Comparison of ENCODE assay signal across 19 mouse cellular contexts in genomic region chr9:82856241-82856640, GRCm38 (mm10). TPM values are rescaled to one million over a fixed set of nuclear protein-coding genes. Genes with fewer than 3 reads are reported as not detected.
"Had no signal": no experiment of that assay in that cellular context is flagged by ENCODE, and none has a peak within 500 bp of the region (broad histone marks: within the 10 kb centered on the region; RNA-seq: fewer than 3 reads in every experiment).

No protein-coding gene starts in this region.

- H3K27ac ChIP-seq: lung, embryonic 15.5 days; macrophage; midbrain, embryonic 13.5 days; midbrain, embryonic 15.5 days; neural tube, embryonic 12.5 days had no signal

- H3K27me3 ChIP-seq: lung, embryonic 15.5 days; megakaryocyte, embryonic 14.5 days; midbrain, embryonic 13.5 days; midbrain, embryonic 15.5 days; neural tube, embryonic 12.5 days had no signal

- H3K9me3 ChIP-seq: lung, embryonic 15.5 days; megakaryocyte, embryonic 14.5 days; midbrain, embryonic 13.5 days; midbrain, embryonic 15.5 days; neural tube, embryonic 12.5 days had no signal

- H3K9ac ChIP-seq: liver, postnatal 0 days; lung, embryonic 15.5 days; midbrain, embryonic 13.5 days; midbrain, embryonic 15.5 days; neural tube, embryonic 12.5 days had no signal

- DNase-seq: liver, postnatal 0 days; lung, adult 2 months; lung, postnatal 14 days; lung, postnatal 36 days; right cerebral cortex, postnatal 25 days; right cerebral cortex, postnatal 4 days; spleen, adult 18-20 months; thymus, adult 18-20 months; thymus, postnatal 14 days; thymus, postnatal 36 days had no signal

- H3K4me1 ChIP-seq: lung, embryonic 15.5 days; megakaryocyte, embryonic 14.5 days; midbrain, embryonic 13.5 days; midbrain, embryonic 15.5 days; neural tube, embryonic 12.5 days had no signal

- H3K4me3 ChIP-seq: lung, embryonic 15.5 days; megakaryocyte, embryonic 14.5 days; midbrain, embryonic 13.5 days; midbrain, embryonic 15.5 days; neural tube, embryonic 12.5 days had no signal

- H3K4me2 ChIP-seq: lung, embryonic 15.5 days; midbrain, embryonic 11.5 days; midbrain, embryonic 13.5 days; midbrain, embryonic 15.5 days; neural tube, embryonic 12.5 days had no signal

- H3K36me3 ChIP-seq: lung, embryonic 15.5 days; midbrain, embryonic 13.5 days; midbrain, embryonic 15.5 days; neural tube, embryonic 12.5 days had no signal

RNA-seq across cellular contexts. Expression of gene Irak1bp1, which starts 26.9 kb away (rescaled TPM):
- total RNA-seq: monocyte, adult 5-6 weeks; neutrophil, adult 5-6 weeks had no signal
